In genomic region chr7:35785579-35785978, GRCm38 (mm10) we compare ENCODE assay signal across 24 mouse cellular contexts. TPM values are rescaled to one million over a fixed set of nuclear protein-coding genes. Genes with fewer than 3 reads are reported as not detected.
DNase-seq lines count a peak whose midpoint lies in the region; ATAC-seq and TF ChIP-seq lines count a peak whose summit lies in the region.
"Had no signal": no experiment of that assay in that cellular context is flagged by ENCODE, and none has a peak within 500 bp of the region (broad histone marks: within the 10 kb centered on the region; RNA-seq: fewer than 3 reads in every experiment).

No protein-coding gene starts in this region.

- ATAC-seq in stomach, postnatal 0 days (ENCODE audit: low FRiP score, low TSS enrichment): peak; percentile 64
- no peak for ATAC-seq in inflammation-experienced regulatory T-cells, adult 6 months
- ATAC-seq: activated CD4-positive, CD25-positive, alpha-beta regulatory T cell, adult 4 months; forebrain, postnatal 0 days; Patski had no signal

- H3K4me1 ChIP-seq in stomach, postnatal 0 days (replicated peaks; ENCODE audit: control insufficient read depth, insufficient read depth): no peaks in the 10 kb centered on the region
- H3K4me1 ChIP-seq: embryonic facial prominence, embryonic 12.5 days; heart, embryonic 15.5 days; hindbrain, embryonic 13.5 days had no signal

- no peak for TF ChIP-seq EP300 in stomach, postnatal 0 days (optimal IDR thresholded peaks at IDR 0.05)

- DNase-seq in lung, adult 18-20 months: peak; percentile 17 to 41
- no peak for DNase-seq in lung, postnatal 4 days
- DNase-seq in urinary bladder, postnatal 36 days (ENCODE audit: low spot score in 2 of 2): peak; percentile 18 to 21
- no peak for DNase-seq in urinary bladder, postnatal 4 days (ENCODE audit: low spot score in 2 of 2)
- DNase-seq in lung, postnatal 36 days: peak; percentile 42
- DNase-seq in stomach, postnatal 0 days (ENCODE audit: low spot score): peak; percentile 35
- DNase-seq in layer of hippocampus, postnatal 25 days (ENCODE audit: extremely low spot score in 1 of 2, low spot score in 1 of 2): no peak
- DNase-seq: adrenal gland, postnatal 25 days; cerebellum, adult 8-10 months; cerebellum, postnatal 14 days; embryo, embryonic 11 days; forebrain, postnatal 0 days; gastrocnemius, postnatal 14 days; heart, adult 2 months; heart, postnatal 14 days had no signal

- TF ChIP-seq CTCF in stomach, postnatal 0 days (IDR thresholded peaks at IDR 0.05; ENCODE audit: low read depth): no peak

- peaks cover 18% of the 10 kb centered on the region for H3K36me3 ChIP-seq in stomach, postnatal 0 days (ENCODE audit: control insufficient read depth, insufficient read depth, low read length)

- WGBS in stomach, postnatal 0 days: 35% methylated on average over 4 of the region's 4 CpGs

- H3K27ac ChIP-seq in stomach, postnatal 0 days (replicated peaks): 0 out of 2 replicates have a peak overlapping the region, but pooled peaks have one; percentile 31
- H3K27ac ChIP-seq: embryonic facial prominence, embryonic 12.5 days; forebrain, embryonic 12.5 days; heart, adult 2 months; heart, embryonic 15.5 days; hindbrain, embryonic 13.5 days had no signal

- no peak overlapping the region for H3K9ac ChIP-seq in stomach, postnatal 0 days (ENCODE audit: low read length)
- H3K9ac ChIP-seq: embryonic facial prominence, embryonic 12.5 days; forebrain, embryonic 12.5 days; forebrain, postnatal 0 days; heart, embryonic 15.5 days; hindbrain, embryonic 13.5 days had no signal

- no peaks in the 10 kb centered on the region for H3K27me3 ChIP-seq in stomach, postnatal 0 days (ENCODE audit: control insufficient read depth, insufficient read depth, low read length)
- H3K27me3 ChIP-seq: CH12.LX; embryonic facial prominence, embryonic 12.5 days; forebrain, embryonic 12.5 days; heart, embryonic 15.5 days; hindbrain, embryonic 13.5 days; Patski had no signal

- no peak overlapping the region for H3K4me3 ChIP-seq in stomach, postnatal 0 days (ENCODE audit: low read depth, low read length)
- H3K4me3 ChIP-seq: embryonic facial prominence, embryonic 12.5 days; forebrain, embryonic 12.5 days; heart, adult 2 months; heart, embryonic 15.5 days; hindbrain, embryonic 13.5 days had no signal

- H3K4me2 ChIP-seq in stomach, postnatal 0 days (replicated peaks; ENCODE audit: low read depth): no peak overlapping the region
- H3K4me2 ChIP-seq: embryonic facial prominence, embryonic 12.5 days; forebrain, embryonic 12.5 days; heart, embryonic 11.5 days; heart, embryonic 15.5 days; hindbrain, embryonic 13.5 days had no signal

- no peaks in the 10 kb centered on the region for H3K9me3 ChIP-seq in stomach, postnatal 0 days (ENCODE audit: control insufficient read depth, low read length)
- H3K9me3 ChIP-seq: embryonic facial prominence, embryonic 12.5 days; forebrain, embryonic 12.5 days; heart, embryonic 15.5 days; hindbrain, embryonic 13.5 days had no signal

RNA-seq across cellular contexts. Expression of gene Zfp507, which starts 17.2 kb away (rescaled TPM):
- 6.8 and 7.5 TPM in 2 replicates for polyA plus RNA-seq in stomach, postnatal 0 days (2015; fragmentation: Nextera tagmentation; extraction: Ambion mirVana)
- 10 to 100 TPM; 30.7 to 31.3 TPM for total RNA-seq in layer of hippocampus, postnatal 25 days (2021)
- 1 to 10 TPM; 3.7 to 7.9 (median 7.8) TPM for polyA plus RNA-seq in inflammation-experienced regulatory T-cells, adult 6 months (2017; shearing (Covaris generic))

RNA-seq across cellular contexts. Expression of gene Dpy19l3, which starts 31.3 kb away (rescaled TPM):
- 7.9 and 9.0 TPM in 2 replicates for polyA plus RNA-seq in stomach, postnatal 0 days (2015; fragmentation: Nextera tagmentation; extraction: Ambion mirVana)
- total RNA-seq in layer of hippocampus, postnatal 25 days (2021): 10 to 100 TPM; 78.7 to 87.5 TPM
- 10 to 100 TPM; 32.9 to 50.5 (median 38.3) TPM for polyA plus RNA-seq in inflammation-experienced regulatory T-cells, adult 6 months (2017; shearing (Covaris generic))

Comparison
In these comparisons a context has a peak if more than half of its experiments do, and no peak if none do; other contexts are left out.
1. DNase-seq: peak in lung, adult 18-20 months (2 of 2), urinary bladder, postnatal 36 days (2 of 2), lung, postnatal 36 days (single experiment) and stomach, postnatal 0 days (single experiment); none in lung, postnatal 4 days (0 of 2), urinary bladder, postnatal 4 days (0 of 2) and layer of hippocampus, postnatal 25 days (0 of 2).